Mouse (Mus musculus) liver, embryonic 13.5 days (tissue): Measurements from ENCODE around the gene Hoxd13. TPM values are rescaled to one million over a fixed set of nuclear protein-coding genes. Genes with fewer than 3 reads are reported as not detected.

Source experiments
- ATAC-seq: fragments of 200-750 bp; cut with Nextera tagmentation; 2 replicates; pipeline ENCODE4 v1.8.0; 2017; ENCODE audit warnings: low read depth, mild to moderate bottlenecking, moderate number of reproducible peaks, moderate library complexity
- DNase-seq: peaks from one replicate; pipeline ENCODE4 v3.0.0; 2022
- H3K27ac ChIP-seq: fragments of 300-500 bp; sonication (generic); 2 replicates; pipeline ENCODE4 v1.5.1; 2015; ENCODE audit warnings: moderate library complexity, mild to moderate bottlenecking, inconsistent platforms
- H3K27me3 ChIP-seq: fragments of 300-500 bp; sonication (generic); 2 replicates; pipeline ENCODE4 v1.6.1; 2015; ENCODE audit warnings: mild to moderate bottlenecking, inconsistent platforms
- H3K36me3 ChIP-seq: fragments of 300-500 bp; sonication (generic); 2 replicates; pipeline ENCODE4 v1.6.1; 2015; ENCODE audit warnings: mild to moderate bottlenecking, inconsistent platforms
- H3K4me1 ChIP-seq: fragments of 300-500 bp; sonication (generic); replicated peaks from 2 replicates; pipeline ENCODE4 v1.6.1; 2015; ENCODE audit warnings: inconsistent platforms
- H3K4me2 ChIP-seq: fragments of 300-500 bp; sonication (generic); 2 replicates; pipeline ENCODE4 v1.6.1; 2015; ENCODE audit warnings: inconsistent platforms, mild to moderate bottlenecking, moderate library complexity
- H3K4me3 ChIP-seq: fragments of 300-500 bp; sonication (generic); replicated peaks from 2 replicates; pipeline ENCODE4 v1.5.1; 2015; ENCODE audit warnings: mild to moderate bottlenecking, inconsistent platforms
- H3K9ac ChIP-seq: fragments of 300-500 bp; sonication (generic); 2 replicates; pipeline ENCODE4 v1.6.1; 2015; ENCODE audit warnings: mild to moderate bottlenecking, inconsistent platforms
- H3K9me3 ChIP-seq: fragments of 300-500 bp; sonication (generic); replicated peaks from 2 replicates; pipeline ENCODE4 v1.6.1; 2016; ENCODE audit warnings: inconsistent platforms
- WGBS: fragments of 180-500 bp; shearing (Covaris S2); methylation state at CpG from one replicate; pipeline ENCODE4 v1.1.7; 2015; ENCODE audit not compliant: insufficient replicate concordance; 5-methylcytosine and 5-hydroxymethylcytosine counted together
- polyA plus RNA-seq: library from polyadenylated mRNA; unstranded; fragments of >200 nt; fragmentation: Nextera tagmentation; extraction: Ambion mirVana; gene quantifications from 2 replicates; pipeline ENCODE4 v1.2.1, GENCODE M21; 2015

Hoxd13 gene
- polyA plus RNA-seq, 1 experiment from 2014 or later: not detected

DNA sequence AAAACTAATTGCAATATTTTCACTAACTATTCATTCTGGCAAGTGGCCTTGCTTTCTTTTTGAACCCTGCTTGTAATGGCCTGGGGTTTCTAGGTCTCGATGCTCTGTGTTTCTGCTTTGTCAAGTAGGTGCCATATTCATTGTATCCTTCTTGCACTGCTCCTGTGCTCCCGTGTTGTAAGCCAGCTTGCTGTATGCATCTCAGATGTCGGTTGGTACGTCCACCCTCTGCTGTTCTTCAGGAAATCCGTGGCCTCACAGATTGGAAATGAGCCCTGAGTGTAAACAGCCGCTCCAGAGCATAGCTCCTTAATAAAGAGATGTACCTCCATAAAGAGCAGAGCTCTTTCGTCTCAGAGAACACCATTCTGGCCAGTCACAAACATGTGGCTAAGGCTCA is 39.5 kb downstream of the Hoxd13 start:
- no peak for ATAC-seq
- no peak overlapping the region for H3K27ac ChIP-seq
- peaks cover 99% of the 10 kb centered on the region for H3K27me3 ChIP-seq
- no peak overlapping the region for H3K9ac ChIP-seq
- no peaks in the 10 kb centered on the region for H3K9me3 ChIP-seq
- H3K4me3 ChIP-seq: no peak overlapping the region
- DNase-seq: no peak
- no peak overlapping the region for H3K4me2 ChIP-seq
- 16% methylated on average over 7 of the region's 7 CpGs for WGBS
- no peaks in the 10 kb centered on the region for H3K36me3 ChIP-seq
- peaks cover 13% of the 10 kb centered on the region for H3K4me1 ChIP-seq

DNA sequence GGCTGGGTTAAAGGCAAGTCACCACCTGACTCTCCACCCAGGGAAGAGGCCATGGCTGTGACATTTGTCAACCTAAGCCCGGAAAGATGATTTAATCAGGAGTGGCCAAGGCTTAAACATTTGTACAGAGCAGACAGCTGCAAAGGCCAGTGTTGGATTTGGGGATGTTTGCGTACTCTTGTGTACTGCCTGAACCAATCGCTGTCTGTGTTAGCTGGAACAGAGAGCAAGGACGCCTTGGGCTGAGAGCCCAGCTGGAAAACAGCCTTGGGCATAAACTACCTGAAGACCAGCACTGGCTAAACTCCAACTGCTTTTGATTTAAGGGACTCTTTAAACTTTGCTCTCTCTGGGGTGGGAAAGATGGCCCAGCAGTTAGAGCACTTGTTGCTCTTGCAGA is 40.6 kb downstream of the Hoxd13 start:
- Histone ChIP-seq H3K4me2 (no peak overlapping the region), H3K36me3 (no peaks in the 10 kb centered on the region), H3K9ac (no peak overlapping the region), H3K4me3 (no peak overlapping the region), H3K27ac (no peak overlapping the region), H3K27me3 (peaks cover 99% of the 10 kb centered on the region), H3K4me1 (peaks cover 13% of the 10 kb centered on the region), H3K9me3 (no peaks in the 10 kb centered on the region)
- DNase-seq (no peak), ATAC-seq (no peak)
- 42% methylated on average over 4 of the region's 4 CpGs for WGBS

- ATAC-seq: no peak
- 15% methylated on average over 5 of the region's 5 CpGs for WGBS
- Histone ChIP-seq H3K4me2 (no peak overlapping the region), H3K4me1 (peaks cover 11% of the 10 kb centered on the region), H3K36me3 (no peaks in the 10 kb centered on the region), H3K9me3 (no peaks in the 10 kb centered on the region), H3K9ac (no peak overlapping the region), H3K27me3 (peaks cover 99% of the 10 kb centered on the region), H3K4me3 (no peak overlapping the region), H3K27ac (no peak overlapping the region)
- DNase-seq: no peak
These were observed 41.6 kb downstream of the Hoxd13 start for GRCm38 (mm10) chr2:74709465-74710419.

GRCm38 (mm10) chr2:74710929-74711543 is 42.9 kb downstream of the Hoxd13 start:
- Histone ChIP-seq H3K36me3 (no peaks in the 10 kb centered on the region), H3K4me1 (no peaks in the 10 kb centered on the region), H3K4me3 (no peak overlapping the region), H3K9me3 (no peaks in the 10 kb centered on the region), H3K4me2 (no peak overlapping the region), H3K27me3 (peaks cover 99% of the 10 kb centered on the region), H3K9ac (no peak overlapping the region), H3K27ac (no peak overlapping the region)
- 3% methylated on average over 16 of the region's 16 CpGs for WGBS
- DNase-seq (no peak), ATAC-seq (no peak)

DNA sequence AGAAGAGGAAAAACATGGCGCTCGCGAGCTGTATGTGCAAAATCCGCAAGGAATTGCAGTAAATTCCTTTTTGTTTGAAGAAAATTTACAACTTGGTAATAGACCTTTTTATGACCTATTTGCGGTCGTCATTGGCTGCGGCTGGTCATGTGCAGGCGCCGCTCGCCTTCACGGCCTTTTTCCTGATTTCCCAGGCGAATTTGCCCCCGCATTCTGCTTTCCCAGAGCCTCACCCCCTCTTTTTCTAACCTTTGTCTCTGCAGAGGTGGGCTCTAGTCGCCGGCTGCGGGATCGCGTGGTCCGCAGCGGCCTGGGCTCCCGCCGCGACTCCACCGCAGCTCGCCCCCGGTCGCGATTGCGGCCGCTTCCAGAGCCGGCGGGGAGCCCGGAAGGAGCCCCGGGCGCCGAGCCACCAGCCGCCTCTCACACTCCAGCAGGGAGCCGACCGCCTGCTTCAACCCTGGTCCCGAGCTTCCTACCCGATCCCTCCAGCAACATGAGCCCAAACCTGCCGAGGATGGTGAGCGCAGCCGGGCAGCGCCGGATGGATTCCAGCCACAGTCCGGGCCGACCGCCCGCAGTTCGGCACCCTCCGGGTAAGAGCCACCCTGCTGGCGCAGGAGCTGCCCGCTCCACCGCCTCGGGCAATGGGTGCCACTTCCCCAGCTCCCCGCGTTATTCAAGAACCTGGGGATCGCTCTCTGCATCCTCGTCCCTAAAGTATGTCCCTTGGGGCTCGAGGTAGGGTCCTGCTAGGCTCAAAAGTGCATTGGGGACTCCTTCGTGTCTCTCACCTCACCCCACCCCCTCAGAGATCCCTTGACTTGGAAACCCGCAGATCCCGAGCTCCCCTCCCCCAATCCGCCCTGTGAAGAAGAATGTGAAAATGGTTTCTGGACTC is 43.9 kb downstream of the Hoxd13 start, which contains the start of the genes Hoxd3 and Hoxd4:
Hoxd3 (plus strand) TSS at position 207 of the 901 bp plus-strand sequence.
Hoxd4 (plus strand) TSS at position 209 of the 901 bp plus-strand sequence.
- peak within 1 kb of the TSS; percentile 21 for H3K4me3 ChIP-seq
- DNase-seq (no peak), ATAC-seq (no peak)
- under 1% methylated on average over 65 of the region's 65 CpGs for WGBS
- peaks cover 99% of the 10 kb centered on the region for H3K27me3 ChIP-seq
- H3K4me2 ChIP-seq: peak within 1 kb of the TSS; percentile 33
- no peak within 1 kb of the TSS for H3K9ac ChIP-seq
- H3K27ac ChIP-seq: no peak within 1 kb of the TSS
- no peaks in the 10 kb centered on the region for H3K9me3 ChIP-seq
- H3K36me3 ChIP-seq: no peaks in the 10 kb centered on the region
- H3K4me1 ChIP-seq: no peaks in the 10 kb centered on the region

- no peak overlapping the region for H3K4me2 ChIP-seq
- no peak overlapping the region for H3K9ac ChIP-seq
- ATAC-seq (no peak), DNase-seq (no peak)
- no peaks in the 10 kb centered on the region for H3K36me3 ChIP-seq
- H3K4me1 ChIP-seq: no peaks in the 10 kb centered on the region
- peaks cover 97% of the 10 kb centered on the region for H3K27me3 ChIP-seq
- H3K4me3 ChIP-seq: no peak overlapping the region
- 19% methylated on average over 19 of the region's 19 CpGs for WGBS
- H3K9me3 ChIP-seq: no peaks in the 10 kb centered on the region
- H3K27ac ChIP-seq: no peak overlapping the region
These were observed 45.4 kb downstream of the Hoxd13 start for GRCm38 (mm10) chr2:74713239-74714150.

DNA sequence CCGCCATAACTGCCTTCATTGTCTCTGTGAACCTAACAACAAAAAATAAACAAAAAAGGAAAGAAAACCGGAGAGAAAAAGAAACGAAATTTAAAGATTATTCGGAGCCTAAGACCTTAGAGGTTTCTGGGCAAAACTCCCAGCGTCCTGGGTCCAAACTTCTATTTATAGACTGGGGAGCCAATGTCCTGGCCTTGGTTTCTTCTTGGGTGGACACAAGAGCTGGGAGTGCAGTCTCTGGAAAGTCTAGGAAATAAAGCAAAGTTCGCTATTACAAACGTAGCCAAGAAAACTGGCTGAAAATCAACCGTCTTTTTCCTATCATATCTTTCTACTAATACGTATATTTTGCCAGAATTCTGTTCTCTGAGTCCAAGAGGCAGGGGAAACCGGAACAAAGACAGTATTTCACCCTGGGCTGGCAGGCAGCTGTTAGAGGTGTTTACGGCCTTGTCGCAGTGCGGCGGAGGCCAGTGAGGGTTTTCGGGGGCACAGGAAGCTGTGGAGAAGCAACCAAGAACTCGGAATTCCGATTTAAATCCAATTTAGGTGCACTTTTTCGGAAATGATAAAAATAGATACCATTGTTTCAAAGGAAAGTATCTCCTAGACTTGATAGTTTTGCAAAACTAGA is 46.2 kb downstream of the Hoxd13 start:
- Histone ChIP-seq H3K4me3 (no peak overlapping the region), H3K9me3 (no peaks in the 10 kb centered on the region), H3K9ac (no peak overlapping the region), H3K27ac (no peak overlapping the region), H3K27me3 (peaks cover 97% of the 10 kb centered on the region), H3K4me2 (no peak overlapping the region), H3K36me3 (no peaks in the 10 kb centered on the region), H3K4me1 (no peaks in the 10 kb centered on the region)
- DNase-seq: no peak
- no peak for ATAC-seq
- whole genome bisulfite sequencing: 11% methylated on average over 18 of the region's 18 CpGs

GRCm38 (mm10) chr2:74714881-74715280 is 46.8 kb downstream of the Hoxd13 start:
- H3K27ac ChIP-seq: no peak overlapping the region

GRCm38 (mm10) chr2:74715504-74716241 is 47.6 kb downstream of the Hoxd13 start:
- Histone ChIP-seq H3K4me1 (no peaks in the 10 kb centered on the region), H3K4me2 (peak overlapping the region; percentile 32; the same call in 1 of the 2 replicates), H3K9me3 (no peaks in the 10 kb centered on the region), H3K27me3 (peaks cover 96% of the 10 kb centered on the region), H3K36me3 (no peaks in the 10 kb centered on the region), H3K4me3 (no peak overlapping the region; the same call in 1 of the 2 replicates), H3K9ac (no peak overlapping the region), H3K27ac (no peak overlapping the region)
- DNase-seq (peak; percentile 42), ATAC-seq (no peak)
- 3% methylated on average over 26 of the region's 26 CpGs for WGBS

More at GRCm38 (mm10) chr2:74714881-74715280, 46.8 kb downstream of the Hoxd13 start:
- no peaks in the 10 kb centered on the region for H3K36me3 ChIP-seq
- ATAC-seq (no peak), DNase-seq (no peak)
- no peaks in the 10 kb centered on the region for H3K4me1 ChIP-seq
- no peak overlapping the region for H3K4me2 ChIP-seq
- peaks cover 96% of the 10 kb centered on the region for H3K27me3 ChIP-seq
- no peak overlapping the region for H3K9ac ChIP-seq
- H3K9me3 ChIP-seq: no peaks in the 10 kb centered on the region
- 2% methylated on average over 14 of the region's 14 CpGs for WGBS
- H3K4me3 ChIP-seq: no peak overlapping the region
